Mouse (Mus musculus) 416B (cell line): Measurements from ENCODE around the gene Tbxas1.

Experiments
- DNase-seq: peaks from one replicate; pipeline ENCODE4 v3.0.0; 2011; ENCODE audit warnings: low read depth

Tbxas1 gene

DNA sequence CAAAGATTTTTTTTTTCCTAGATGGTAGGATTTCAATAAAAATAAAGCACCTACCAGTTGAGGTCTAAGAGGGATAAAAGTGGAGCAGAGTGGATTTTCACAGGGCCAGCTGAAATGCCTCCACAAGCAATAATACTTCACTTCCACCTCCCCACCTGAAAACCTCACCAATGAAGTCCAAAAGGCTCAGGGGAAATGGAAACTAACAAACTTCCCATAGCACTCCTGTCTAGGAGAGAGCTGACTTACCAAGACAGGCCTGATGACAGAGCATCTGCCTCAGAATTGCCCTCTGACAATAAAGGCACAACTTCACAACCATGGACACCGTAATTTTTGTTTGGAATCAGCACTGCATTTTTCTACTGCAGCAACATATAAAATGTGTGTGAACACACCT lies 15.4 kb upstream of the Tbxas1 start:
- DNase-seq = no peak

DNA sequence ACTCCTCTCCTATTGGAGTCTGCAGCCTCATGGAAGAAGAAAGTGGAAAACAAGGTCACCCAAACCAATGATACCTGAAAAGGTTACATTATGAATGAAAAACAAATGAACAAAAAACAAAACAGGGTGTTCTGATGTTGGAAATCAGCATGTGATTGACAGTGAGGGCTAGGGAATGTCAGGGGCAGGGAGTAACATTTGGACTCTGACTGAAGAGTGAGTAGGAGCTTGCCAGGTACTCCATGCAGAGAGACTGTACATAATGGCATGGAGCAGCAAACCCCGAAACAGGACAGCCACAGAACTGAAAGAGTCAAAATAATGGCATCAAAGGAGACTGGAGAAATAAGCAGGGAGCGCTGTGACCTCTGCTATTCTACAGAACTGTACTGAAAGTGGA lies 14.9 kb upstream of the Tbxas1 start:
- no peak for DNase-seq

DNA sequence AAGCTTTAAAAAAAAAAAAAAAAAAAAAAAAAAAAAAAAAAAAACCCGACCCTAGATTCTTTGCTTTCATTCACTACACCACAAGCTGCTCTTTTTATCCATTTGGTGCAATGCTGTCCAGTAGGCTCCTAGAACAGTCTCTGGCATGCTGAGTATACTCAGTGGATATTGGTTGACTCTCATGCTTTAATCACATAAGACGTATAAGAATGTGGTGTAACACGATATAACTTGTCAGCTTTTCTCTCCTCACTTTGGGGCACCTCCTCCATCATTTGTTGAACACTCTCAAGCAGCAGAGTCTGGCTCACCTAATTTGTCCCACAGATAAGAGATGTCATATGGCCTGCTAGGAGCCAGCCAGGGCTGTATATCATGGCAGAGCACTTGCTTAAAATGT lies 11.6 kb upstream of the Tbxas1 start:
- DNase-seq = no peak

DNA sequence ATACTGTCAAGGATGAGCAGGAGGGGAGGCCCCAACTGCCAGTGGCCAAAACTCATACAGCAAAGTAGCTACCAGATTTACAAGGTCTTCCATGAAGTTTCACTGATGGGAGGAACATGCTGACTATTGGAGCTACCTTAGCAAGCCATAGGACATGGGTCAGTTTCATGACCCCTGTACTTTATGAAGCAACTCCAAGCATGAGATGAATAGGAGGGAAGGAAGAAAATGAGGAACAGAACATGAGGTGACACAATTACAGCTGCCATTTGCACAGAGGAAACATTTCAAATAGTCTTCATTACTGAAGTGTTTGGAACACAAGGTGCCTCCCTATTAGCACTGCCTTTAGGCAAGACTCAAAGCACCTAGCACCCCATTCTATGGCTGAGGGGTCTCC lies 9.4 kb upstream of the Tbxas1 start:
- peak; percentile 37 for DNase-seq

- no peak for DNase-seq
These were observed 8.8 kb upstream of the Tbxas1 start for GRCm38 (mm10) chr6:38866357-38866756.

GRCm38 (mm10) chr6:38866761-38867160 lies 8.4 kb upstream of the Tbxas1 start:
- no peak for DNase-seq

DNA sequence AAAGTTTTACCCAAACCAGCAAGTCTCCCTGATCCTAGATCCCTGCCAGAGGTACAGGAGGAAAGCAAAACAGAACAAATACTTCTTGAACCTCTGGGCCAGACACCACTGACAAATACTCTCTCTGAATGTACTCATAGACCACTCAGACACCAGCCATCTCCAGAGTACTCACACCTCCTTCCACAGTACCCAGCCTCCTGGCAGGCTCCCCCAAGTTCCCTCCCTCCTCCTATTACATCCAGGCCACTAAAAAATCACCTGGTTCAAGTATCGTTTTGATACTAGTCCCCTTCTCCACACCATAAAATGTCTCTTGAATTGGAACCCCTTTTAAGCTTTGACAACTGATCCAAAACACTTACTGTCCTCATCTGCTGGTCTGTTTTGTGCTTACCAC lies 7.9 kb upstream of the Tbxas1 start:
- DNase-seq = no peak

- DNase-seq = no peak
These were observed 6.2 kb upstream of the Tbxas1 start for GRCm38 (mm10) chr6:38868974-38869373.

- no peak for DNase-seq
These were observed 5.1 kb upstream of the Tbxas1 start for GRCm38 (mm10) chr6:38870070-38870469.

GRCm38 (mm10) chr6:38871051-38871450 lies 4.2 kb upstream of the Tbxas1 start:
- no peak for DNase-seq

DNA sequence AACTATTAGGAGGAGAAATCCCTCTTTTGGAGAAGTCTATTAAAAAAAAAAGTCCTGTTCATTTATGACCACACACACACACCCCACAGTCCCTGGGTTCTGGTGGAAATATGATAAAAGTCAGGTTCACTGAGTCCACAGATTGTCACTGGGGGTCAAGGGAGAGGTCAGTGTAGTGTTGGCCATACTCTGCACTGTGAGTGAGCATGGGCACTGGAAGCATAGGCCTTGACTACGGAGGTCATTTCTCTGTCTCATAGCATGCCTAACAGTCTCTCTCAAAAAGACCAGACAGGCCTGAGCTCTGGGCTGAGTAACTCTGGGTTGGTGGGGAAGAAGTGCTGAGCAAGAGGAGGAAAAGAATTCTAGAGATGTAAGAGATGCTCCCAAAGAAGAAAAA lies 1.9 kb upstream of the Tbxas1 start:
- no peak for DNase-seq

- DNase-seq = peak; percentile 74
These were observed 1.2 kb upstream of the Tbxas1 start for GRCm38 (mm10) chr6:38874035-38874434.

GRCm38 (mm10) chr6:38874565-38875257 lies 493 bp upstream of the Tbxas1 start:
- peak; percentile 63 for DNase-seq

DNA sequence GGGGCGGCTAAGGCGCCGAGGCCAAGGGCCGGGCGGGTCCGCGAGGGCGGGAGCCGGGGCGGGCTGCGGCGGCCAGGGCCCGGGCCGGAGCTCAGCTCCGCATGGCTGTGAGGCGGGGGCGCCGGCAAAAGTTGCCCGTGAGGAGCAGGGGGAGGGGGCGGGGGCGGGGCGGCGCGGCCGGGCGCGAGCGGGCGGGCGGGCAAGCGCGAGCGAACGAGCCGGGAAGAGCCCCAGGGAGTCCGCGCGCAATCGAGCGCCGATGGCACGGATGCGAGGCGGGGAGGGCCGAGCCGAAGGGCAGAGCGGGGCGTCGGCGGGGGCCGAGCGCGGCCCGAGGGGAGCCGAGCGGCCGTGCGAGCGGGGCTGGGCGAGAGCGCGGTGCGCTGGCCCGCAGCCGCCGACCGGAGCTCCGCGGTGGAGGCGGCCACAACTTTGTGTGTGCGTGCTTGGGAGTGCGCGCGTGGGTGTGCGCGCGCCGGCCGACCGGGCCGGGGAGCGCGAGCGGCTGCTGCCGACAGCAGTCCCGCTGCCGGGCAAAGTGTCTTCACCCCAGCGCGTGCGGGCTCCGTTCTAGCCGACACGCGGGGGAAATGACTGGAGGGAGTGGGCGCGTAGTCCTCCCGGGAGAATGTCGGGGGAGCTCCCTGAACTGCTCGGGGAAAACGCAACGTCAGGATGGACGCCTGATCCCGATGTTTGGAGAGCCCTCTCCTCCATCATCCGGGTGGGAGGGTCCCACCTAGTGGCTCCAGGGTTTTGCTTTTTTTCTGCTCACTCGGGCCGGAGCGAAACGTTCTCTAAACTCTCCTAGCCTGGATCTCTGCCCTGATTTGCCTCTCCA lies 1.1 kb downstream of the Tbxas1 start, which contains the start of gene Hipk2:
TSS of gene Hipk2 (minus strand) at position 95 of the 841 bp plus-strand sequence.
- DNase-seq = peak; percentile 64

DNA sequence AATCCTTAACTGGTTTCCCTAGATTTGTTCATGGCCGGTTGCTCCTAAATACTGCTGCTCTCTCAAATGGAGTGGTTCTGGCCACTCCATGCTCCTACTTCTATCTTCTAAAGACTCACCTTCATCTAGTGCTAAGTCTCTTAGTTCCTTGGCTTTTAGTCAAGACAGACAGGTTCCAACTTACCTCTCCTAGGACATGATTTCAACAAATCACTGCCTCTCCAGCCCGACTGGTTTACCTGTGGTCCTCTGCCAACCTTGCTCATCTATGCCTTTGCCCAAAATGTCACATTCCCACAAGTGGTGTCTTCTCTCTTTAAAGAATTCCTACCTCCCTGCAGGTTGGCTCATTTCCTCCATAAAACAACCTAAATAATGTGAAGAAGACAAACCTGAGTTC lies 2.5 kb downstream of the Tbxas1 start:
- no peak for DNase-seq

- no peak for DNase-seq
These were observed 6.3 kb downstream of the Tbxas1 start for GRCm38 (mm10) chr6:38881468-38881867.

GRCm38 (mm10) chr6:38881975-38882374 lies 6.8 kb downstream of the Tbxas1 start:
- DNase-seq = no peak

- DNase-seq = peak; percentile 63
These were observed 7.5 kb downstream of the Tbxas1 start for GRCm38 (mm10) chr6:38882728-38883171.

GRCm38 (mm10) chr6:38884482-38884881 lies 9.3 kb downstream of the Tbxas1 start:
- DNase-seq = no peak

- DNase-seq = no peak
These were observed 9.9 kb downstream of the Tbxas1 start for GRCm38 (mm10) chr6:38885132-38885531.

DNA sequence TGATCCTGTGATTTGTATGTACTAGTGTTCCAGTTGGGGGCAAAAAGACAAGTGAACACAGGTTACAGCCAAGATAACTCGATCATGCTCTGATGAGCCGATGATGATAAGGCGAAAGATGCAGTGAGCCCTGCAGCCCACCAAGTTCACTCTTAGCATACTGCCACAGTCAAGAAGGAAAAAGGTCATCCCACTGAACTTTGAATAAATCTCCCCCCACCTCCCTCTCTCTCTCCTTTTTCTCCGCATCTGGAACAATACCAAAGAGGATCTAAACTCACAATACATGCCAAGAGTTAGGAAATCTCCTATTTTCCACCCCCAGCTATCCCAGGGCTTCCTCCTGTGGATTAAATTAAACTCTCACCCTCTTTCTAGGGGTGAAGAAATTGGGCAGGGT lies 12.2 kb downstream of the Tbxas1 start:
- DNase-seq = no peak

- DNase-seq = no peak
These were observed 14.0 kb downstream of the Tbxas1 start for GRCm38 (mm10) chr6:38889156-38889555.

GRCm38 (mm10) chr6:38892017-38892416 lies 16.8 kb downstream of the Tbxas1 start:
- peak; percentile 92 for DNase-seq
